Mouse (Mus musculus) heart, adult 2 months (tissue): ENCODE measurements around the gene Txndc9.

Experiments
- CTCF ChIP-seq: fragments of 200-600 bp; IDR thresholded peaks from 2 replicates; pipeline ENCODE4 v1.8.1; 2022; ENCODE audit warnings: antibody characterized with exemption, mild to moderate bottlenecking, moderate library complexity
- EP300 ChIP-seq: fragments of 200-500 bp; IDR thresholded peaks from 2 replicates; pipeline ENCODE4 v1.6.1; 2011; ENCODE audit warnings: low read depth, low read length, control low read depth; ENCODE audit not compliant: insufficient read depth
- POLR2A ChIP-seq: fragments of 200-500 bp; IDR thresholded peaks from 2 replicates; pipeline ENCODE4 v1.6.1; 2011; ENCODE audit warnings: mild to moderate bottlenecking, low read depth, low read length, control low read depth; ENCODE audit not compliant: insufficient read depth

GRCm38 (mm10) chr1:37997867-37998266 is at the start of gene Txndc9, which contains the start of gene Eif5b:
- peak; percentile 85 for TF ChIP-seq CTCF
- peak; percentile 64; the same call in 1 of the 2 replicates for TF ChIP-seq POLR2A
- no peak for TF ChIP-seq EP300
